Mouse (Mus musculus) midbrain, embryonic 14.5 days (tissue): Measurements from ENCODE around the gene Commd1. TPM values are rescaled to one million over a fixed set of nuclear protein-coding genes. Genes with fewer than 3 reads are reported as not detected.

Experiments used
- ATAC-seq: fragments of 200-750 bp; cut with Nextera tagmentation; 2 replicates; pipeline ENCODE4 v1.8.0; 2017; ENCODE audit warnings: moderate number of reproducible peaks, moderate library complexity; ENCODE audit not compliant: low FRiP score, low TSS enrichment
- DNase-seq: peaks from one replicate; pipeline ENCODE4 v3.0.0-alpha.2; 2015
- H3K27ac ChIP-seq: fragments of 300-500 bp; sonication (generic); replicated peaks from 2 replicates; pipeline ENCODE4 v1.5.1; 2014; ENCODE audit warnings: mild to moderate bottlenecking, low read depth, low read length, moderate library complexity
- H3K27me3 ChIP-seq: fragments of 300-500 bp; sonication (generic); 2 replicates; pipeline ENCODE4 v1.6.1; 2014; ENCODE audit warnings: low read length, control low read depth, mixed read lengths; ENCODE audit not compliant: control insufficient read depth, insufficient read depth
- H3K36me3 ChIP-seq: fragments of 300-500 bp; sonication (generic); 2 replicates; pipeline ENCODE4 v1.6.1; 2014; ENCODE audit warnings: low read length, control low read depth; ENCODE audit not compliant: control insufficient read depth, insufficient read depth
- H3K4me1 ChIP-seq: fragments of 300-500 bp; sonication (generic); 2 replicates; pipeline ENCODE4 v1.6.1; 2014; ENCODE audit warnings: mild to moderate bottlenecking, antibody characterized with exemption, low read length, control low read depth; ENCODE audit not compliant: control insufficient read depth, insufficient read depth
- H3K4me2 ChIP-seq: fragments of 300-500 bp; sonication (generic); 2 replicates; pipeline ENCODE4 v1.6.1; 2014; ENCODE audit warnings: mild to moderate bottlenecking, low read length, moderate library complexity
- H3K4me3 ChIP-seq: fragments of 300-500 bp; sonication (generic); replicated peaks from 2 replicates; pipeline ENCODE4 v1.5.1; 2014; ENCODE audit warnings: low read depth, low read length
- H3K9ac ChIP-seq: fragments of 300-500 bp; sonication (generic); replicated peaks from 2 replicates; pipeline ENCODE4 v1.6.1; 2014; ENCODE audit warnings: mild to moderate bottlenecking, low read length, moderate library complexity
- H3K9me3 ChIP-seq: fragments of 300-500 bp; sonication (generic); 2 replicates; pipeline ENCODE4 v1.6.1; 2016; ENCODE audit warnings: low read length, control low read depth, mixed read lengths; ENCODE audit not compliant: control insufficient read depth
- WGBS: fragments of 180-500 bp; shearing (Covaris S2); extraction: QIAGEN DNeasy Blood & Tissue Kit; methylation state at CpG from one replicate; pipeline ENCODE4 v1.1.7; 2014; 5-methylcytosine and 5-hydroxymethylcytosine counted together
- polyA plus RNA-seq: library from polyadenylated mRNA; unstranded; fragments of >200 nt; fragmentation: Nextera tagmentation; extraction: Ambion mirVana; gene quantifications from 2 replicates; pipeline ENCODE4 v1.2.1, GENCODE M21; 2014

Gene Commd1
- polyA plus RNA-seq, 1 experiment from 2014 or later: 270 TPM

GRCm38 (mm10) chr11:22970546-22970945, 11.6 kb downstream of the Commd1 start:
- no peak overlapping the region for H3K27ac ChIP-seq
- H3K27me3 ChIP-seq: no peaks in the 10 kb centered on the region
- H3K9me3 ChIP-seq: peaks cover 31% of the 10 kb centered on the region
- H3K4me2 ChIP-seq: no peak overlapping the region
- DNase-seq: no peak
- no peaks in the 10 kb centered on the region for H3K36me3 ChIP-seq
- WGBS: 97% methylated on average over 1 of the region's 1 CpGs
- ATAC-seq: no peak
- H3K4me1 ChIP-seq: peaks cover 9% of the 10 kb centered on the region; the same call in 1 of the 2 replicates
- no peak overlapping the region for H3K4me3 ChIP-seq
- no peak overlapping the region for H3K9ac ChIP-seq

GRCm38 (mm10) chr11:22969486-22969885, 12.7 kb downstream of the Commd1 start:
- peaks cover 31% of the 10 kb centered on the region for H3K9me3 ChIP-seq
- no peak overlapping the region for H3K4me3 ChIP-seq

DNA sequence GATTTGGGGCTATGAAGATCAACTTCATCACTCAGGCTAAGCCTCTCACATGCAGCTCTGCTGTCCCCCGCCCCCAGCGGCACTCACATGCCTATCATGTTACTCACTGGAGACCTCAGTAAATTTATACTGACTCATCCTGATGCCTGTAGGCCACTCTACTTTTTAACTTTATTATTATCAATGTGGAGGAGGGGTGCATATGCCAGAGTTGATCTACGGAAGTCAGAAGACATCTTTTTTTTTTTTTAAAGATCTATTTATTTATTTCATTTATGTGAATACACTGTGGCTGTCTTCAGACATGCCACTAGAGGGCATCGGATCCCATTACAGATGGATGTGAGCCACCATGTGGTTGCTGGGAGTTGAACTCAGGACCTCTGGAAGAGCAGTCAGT, 16.7 kb downstream of the Commd1 start:
- Histone ChIP-seq H3K36me3 (no peaks in the 10 kb centered on the region), H3K9ac (no peak overlapping the region), H3K4me1 (no peaks in the 10 kb centered on the region), H3K4me2 (no peak overlapping the region), H3K9me3 (0 out of 2 replicates have a peak, but pooled peaks cover 13% of the 10 kb centered on the region), H3K4me3 (no peak overlapping the region), H3K27ac (no peak overlapping the region), H3K27me3 (no peaks in the 10 kb centered on the region)
- peak; percentile 8 for DNase-seq
- WGBS: 89% methylated on average over 4 of the region's 4 CpGs
- no peak for ATAC-seq

More at GRCm38 (mm10) chr11:22969486-22969885, 12.7 kb downstream of the Commd1 start:
- WGBS: 74% methylated on average over 6 of the region's 6 CpGs
- ATAC-seq (no peak), DNase-seq (peak; percentile 60)
- Histone ChIP-seq H3K4me1 (0 out of 2 replicates have a peak, but pooled peaks cover 3% of the 10 kb centered on the region), H3K36me3 (no peaks in the 10 kb centered on the region), H3K9ac (no peak overlapping the region), H3K4me2 (no peak overlapping the region), H3K27ac (no peak overlapping the region), H3K27me3 (no peaks in the 10 kb centered on the region)

DNA sequence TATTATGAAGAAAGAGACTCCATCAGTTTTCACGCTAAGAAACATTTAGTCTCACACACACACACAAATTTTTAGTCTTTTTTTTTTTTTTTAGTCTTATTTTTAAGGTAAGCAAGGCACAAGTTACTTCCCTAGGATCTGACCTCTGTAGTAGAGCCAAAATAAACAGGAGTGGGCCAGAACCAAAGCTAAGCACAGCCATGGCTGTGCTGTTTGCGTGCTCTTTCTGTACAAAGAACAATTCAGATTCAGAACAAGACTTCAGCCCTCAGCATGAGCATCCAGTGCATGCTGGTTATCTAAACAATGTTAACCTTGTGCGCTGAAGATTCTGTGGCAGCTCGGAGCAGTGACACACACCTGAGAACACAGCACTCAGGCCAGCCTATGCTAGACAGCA, 17.8 kb downstream of the Commd1 start:
- no peaks in the 10 kb centered on the region for H3K4me1 ChIP-seq
- 88% methylated on average over 4 of the region's 4 CpGs for WGBS
- no peak overlapping the region for H3K9ac ChIP-seq
- no peak for DNase-seq
- ATAC-seq: no peak
- H3K27ac ChIP-seq: no peak overlapping the region
- H3K4me3 ChIP-seq: no peak overlapping the region
- H3K27me3 ChIP-seq: no peaks in the 10 kb centered on the region
- H3K36me3 ChIP-seq: no peaks in the 10 kb centered on the region
- no peak overlapping the region for H3K4me2 ChIP-seq
- 0 out of 2 replicates have a peak, but pooled peaks cover 13% of the 10 kb centered on the region for H3K9me3 ChIP-seq

GRCm38 (mm10) chr11:22962101-22962500, 20.1 kb downstream of the Commd1 start:
- H3K9ac ChIP-seq: no peak overlapping the region
- no peak for DNase-seq
- no peaks in the 10 kb centered on the region for H3K4me1 ChIP-seq
- WGBS: 100% methylated on average over 1 of the region's 1 CpGs
- no peak overlapping the region for H3K27ac ChIP-seq
- no peaks in the 10 kb centered on the region for H3K36me3 ChIP-seq
- H3K27me3 ChIP-seq: no peaks in the 10 kb centered on the region
- no peak overlapping the region for H3K4me3 ChIP-seq
- 0 out of 2 replicates have a peak, but pooled peaks cover 3% of the 10 kb centered on the region for H3K9me3 ChIP-seq
- no peak for ATAC-seq
- no peak overlapping the region for H3K4me2 ChIP-seq

DNA sequence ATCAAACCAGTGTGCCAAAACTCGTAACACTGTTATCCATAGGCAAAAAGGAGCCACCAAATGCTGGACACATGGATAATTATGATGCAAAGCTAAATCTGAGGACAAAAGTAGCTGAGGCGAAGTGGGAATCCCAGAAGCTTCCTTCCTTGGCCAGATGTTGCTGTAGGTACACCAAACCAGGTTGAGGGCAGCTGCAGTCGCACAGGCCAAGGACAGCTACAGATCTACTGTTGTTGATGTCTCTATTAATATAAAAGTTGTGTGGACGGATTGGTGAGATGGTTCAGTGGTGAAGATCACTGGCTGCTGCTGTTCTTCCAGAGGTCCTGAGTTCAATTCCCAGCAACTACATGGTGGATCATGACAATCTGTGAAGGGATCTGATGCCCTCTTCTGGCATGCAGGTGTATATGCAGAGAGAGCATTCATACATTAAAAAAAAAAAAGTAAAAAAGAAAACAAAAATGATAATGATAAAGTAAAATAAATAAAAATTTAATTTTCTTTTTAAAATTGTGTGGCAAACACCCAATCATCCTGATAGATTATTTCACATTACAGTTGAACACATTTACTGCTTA, 24.3 kb downstream of the Commd1 start:
- DNase-seq (no peak), ATAC-seq (no peak)
- Histone ChIP-seq H3K27me3 (no peaks in the 10 kb centered on the region), H3K27ac (no peak overlapping the region), H3K9ac (no peak overlapping the region), H3K36me3 (peaks cover 3% of the 10 kb centered on the region; the same call in 1 of the 2 replicates), H3K4me1 (no peaks in the 10 kb centered on the region), H3K4me3 (no peak overlapping the region), H3K9me3 (no peaks in the 10 kb centered on the region), H3K4me2 (no peak overlapping the region)
- 91% methylated on average over 4 of the region's 4 CpGs for WGBS

- 76% methylated on average over 4 of the region's 4 CpGs for WGBS
- Histone ChIP-seq H3K9ac (no peak overlapping the region), H3K36me3 (peaks cover 3% of the 10 kb centered on the region; the same call in 1 of the 2 replicates), H3K9me3 (no peaks in the 10 kb centered on the region), H3K4me3 (no peak overlapping the region), H3K27ac (no peak overlapping the region), H3K27me3 (no peaks in the 10 kb centered on the region), H3K4me2 (no peak overlapping the region), H3K4me1 (no peaks in the 10 kb centered on the region)
- ATAC-seq (no peak), DNase-seq (peak; percentile 31)
Observed at GRCm38 (mm10) chr11:22956830-22957229, 25.4 kb downstream of the Commd1 start.

GRCm38 (mm10) chr11:22956346-22956745, 25.8 kb downstream of the Commd1 start:
- DNase-seq (no peak), ATAC-seq (no peak)
- Histone ChIP-seq H3K4me1 (no peaks in the 10 kb centered on the region), H3K9ac (no peak overlapping the region), H3K27me3 (no peaks in the 10 kb centered on the region), H3K36me3 (peaks cover 3% of the 10 kb centered on the region; the same call in 1 of the 2 replicates), H3K27ac (no peak overlapping the region), H3K4me3 (no peak overlapping the region), H3K9me3 (no peaks in the 10 kb centered on the region), H3K4me2 (no peak overlapping the region)
- 94% methylated on average over 6 of the region's 6 CpGs for WGBS

DNA sequence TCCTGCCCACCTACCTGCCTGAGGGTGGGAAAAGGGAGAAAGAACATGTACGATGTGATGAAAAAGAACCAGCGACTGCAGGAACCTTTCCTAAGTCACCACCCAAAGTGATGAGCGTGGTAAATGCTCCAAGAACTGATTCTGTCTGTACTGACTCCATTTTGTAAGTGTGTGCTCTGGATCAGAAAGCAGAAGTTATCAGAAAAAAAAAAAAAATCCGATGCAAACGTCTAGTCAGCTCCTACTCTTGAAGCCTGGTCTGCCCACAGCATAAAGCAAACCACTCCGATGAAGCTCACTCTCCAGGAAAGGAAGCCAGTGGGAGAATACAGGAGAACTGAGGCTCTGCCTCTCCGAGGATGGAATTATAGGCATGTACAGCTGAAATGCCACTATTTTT, 29.5 kb downstream of the Commd1 start:
- no peak overlapping the region for H3K4me2 ChIP-seq
- no peak overlapping the region for H3K27ac ChIP-seq
- H3K9me3 ChIP-seq: no peaks in the 10 kb centered on the region
- H3K4me3 ChIP-seq: no peak overlapping the region
- H3K36me3 ChIP-seq: peaks cover 3% of the 10 kb centered on the region; the same call in 1 of the 2 replicates
- no peaks in the 10 kb centered on the region for H3K4me1 ChIP-seq
- ATAC-seq: no peak
- WGBS: 95% methylated on average over 7 of the region's 7 CpGs
- DNase-seq: no peak
- no peak overlapping the region for H3K9ac ChIP-seq
- no peaks in the 10 kb centered on the region for H3K27me3 ChIP-seq
